Mouse (Mus musculus): ENCODE measurements around the gene Scyl1.

DNA sequence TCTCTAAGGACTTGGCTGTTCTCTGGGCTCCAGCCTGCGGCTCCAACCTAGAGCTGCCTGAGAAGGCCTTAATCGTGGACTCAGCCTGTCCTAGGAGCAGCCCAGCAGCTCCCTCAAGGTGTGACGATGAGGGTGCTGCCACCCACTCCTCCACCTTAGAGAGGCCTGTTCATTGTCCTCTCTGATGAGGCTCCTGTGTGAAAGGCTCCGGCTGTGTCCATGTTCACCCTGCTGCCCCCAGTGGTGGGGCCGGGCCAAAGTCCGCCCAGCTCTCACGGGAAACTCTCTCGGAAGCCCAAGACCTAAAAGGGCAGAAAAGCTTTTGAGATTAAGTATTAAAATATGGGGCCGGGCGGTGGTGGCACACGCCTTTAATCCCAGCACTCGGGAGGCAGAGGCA lies 48.3 kb upstream of the Scyl1 start:
- 0 out of 2 replicates have a peak, but pooled peaks have one; percentile 19 for TF ChIP-seq CTCF (IDR thresholded peaks at IDR 0.05; ENCODE audit: borderline replicate concordance, control insufficient read depth, extremely low read depth, insufficient read depth, low read length, poor library complexity)
- no peak for TF ChIP-seq POLR2A (IDR thresholded peaks at IDR 0.05; ENCODE audit: control insufficient read depth, extremely low read depth, insufficient read depth, low read length, poor library complexity)

Measured in thymus, adult 2 months (tissue).